Comparison of ENCODE assay signal across 18 mouse cellular contexts in the genomic region with DNA sequence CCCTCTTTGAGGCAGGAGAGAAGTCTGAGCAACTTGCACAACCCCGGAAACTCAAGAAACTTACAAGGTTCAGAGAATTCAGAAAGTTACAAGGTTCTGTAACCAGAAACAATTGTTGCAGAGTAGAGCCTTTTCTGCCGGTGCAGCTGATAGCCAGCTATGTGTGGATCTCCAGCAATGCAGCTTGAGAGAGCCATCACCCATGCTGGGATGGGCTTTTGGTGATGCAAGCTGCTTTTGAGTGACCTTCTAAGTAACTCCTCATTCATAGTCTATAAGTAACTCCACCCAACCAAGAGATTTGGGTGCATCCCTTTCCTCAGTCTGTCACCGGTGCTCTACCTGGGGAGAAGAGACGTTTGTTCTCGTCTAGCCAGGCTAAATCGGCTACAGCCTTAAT. TPM values are rescaled to one million over a fixed set of nuclear protein-coding genes. Genes with fewer than 3 reads are reported as not detected.
DNase-seq lines count a peak whose midpoint lies in the region; ATAC-seq lines count a peak whose summit lies in the region.
"Had no signal": no experiment of that assay in that cellular context is flagged by ENCODE, and none has a peak within 500 bp of the region (broad histone marks: within the 10 kb centered on the region; RNA-seq: fewer than 3 reads in every experiment).

No protein-coding gene starts in this region.

- no peaks in the 10 kb centered on the region for H3K27me3 ChIP-seq in forebrain, embryonic 12.5 days
- H3K27me3 ChIP-seq: CH12.LX; embryonic facial prominence, embryonic 12.5 days had no signal

- H3K9ac ChIP-seq in forebrain, embryonic 12.5 days, result no peak overlapping the region
- H3K9ac ChIP-seq: embryonic facial prominence, embryonic 12.5 days had no signal

- H3K9me3 ChIP-seq in forebrain, embryonic 12.5 days, result no peaks in the 10 kb centered on the region
- H3K9me3 ChIP-seq: embryonic facial prominence, embryonic 10.5 days; embryonic facial prominence, embryonic 12.5 days had no signal

- H3K36me3 ChIP-seq in forebrain, embryonic 12.5 days (replicated peaks), result peaks cover 5% of the 10 kb centered on the region; the same call in 1 of the 2 replicates

- H3K4me3 ChIP-seq in forebrain, embryonic 12.5 days (replicated peaks), result no peak overlapping the region
- H3K4me3 ChIP-seq: embryonic facial prominence, embryonic 10.5 days; embryonic facial prominence, embryonic 12.5 days had no signal

- 92% methylated on average over 6 of the region's 6 CpGs for WGBS in forebrain, embryonic 12.5 days

- H3K27ac ChIP-seq in forebrain, embryonic 12.5 days, result no peak overlapping the region
- H3K27ac ChIP-seq: embryonic facial prominence, embryonic 10.5 days; embryonic facial prominence, embryonic 12.5 days had no signal

- no peak for ATAC-seq in forebrain, embryonic 12.5 days (ENCODE audit: low FRiP score)
- ATAC-seq: forebrain, embryonic 14.5 days; forebrain, embryonic 16.5 days had no signal

- no peak overlapping the region for H3K4me2 ChIP-seq in forebrain, embryonic 12.5 days
- H3K4me2 ChIP-seq: embryonic facial prominence, embryonic 12.5 days had no signal

- no peaks in the 10 kb centered on the region; the same call in 1 of the 2 replicates for H3K4me1 ChIP-seq in forebrain, embryonic 12.5 days
- H3K4me1 ChIP-seq: embryonic facial prominence, embryonic 10.5 days; embryonic facial prominence, embryonic 12.5 days had no signal

- peak; percentile 27 for DNase-seq in testis, postnatal 14 days (ENCODE audit: low spot score)
- DNase-seq in testis, postnatal 10 days (ENCODE audit: low spot score), result no peak
- DNase-seq in R1 (ENCODE audit: low read depth, low spot score), result peak; percentile 59
- DNase-seq in cerebellum, adult 8-10 months, result no peak
- DNase-seq: adrenal gland, adult 2 months; adrenal gland, postnatal 10 days; adrenal gland, postnatal 25 days; cerebellum, adult 11 months; cerebellum, adult 18-20 months; cerebellum, adult 9-10 months; cerebellum, postnatal 10 days; cerebellum, postnatal 25 days had no signal

RNA-seq across cellular contexts. Expression of gene Nol11, which starts 49.3 kb away (rescaled TPM):
- polyA plus RNA-seq in forebrain, embryonic 12.5 days (2016; fragmentation: Nextera tagmentation; extraction: Ambion mirVana), result 67.3 and 69.4 TPM in 2 replicates

Comparison
In these comparisons a context has a peak if more than half of its experiments do, and no peak if none do; other contexts are left out.
1. DNase-seq: peak in testis, postnatal 14 days (single experiment) and R1 (single experiment); none in testis, postnatal 10 days (single experiment) and cerebellum, adult 8-10 months (single experiment).